Mouse (Mus musculus) heart, embryonic 14.5 days (tissue): ENCODE data around the gene Vmn1r202. TPM values are rescaled to one million over a fixed set of nuclear protein-coding genes. Genes with fewer than 3 reads are reported as not detected.
"Not testable (repeated sequence)": the region's sequence is repeated elsewhere in the genome, so short reads cannot be mapped to it uniquely, and the experiment has no call there.

Source experiments
- ATAC-seq: fragments of 200-750 bp; cut with Nextera tagmentation; 2 replicates; pipeline ENCODE4 v1.8.0; 2017; ENCODE audit warnings: low read depth, moderate TSS enrichment; ENCODE audit not compliant: insufficient number of reproducible peaks, insufficient read depth, low FRiP score
- H3K27ac ChIP-seq, 2 experiments: fragments of 200-500 bp in 1 of 2; fragments of 300-500 bp in 1 of 2; sonication (generic) in 1 of 2; replicated peaks in 1 of 2; 2 replicates each; pipeline ENCODE4 v1.5.1; 2012 to 2014; ENCODE audit warnings: low read depth in 2 of 2, low read length in 2 of 2, control low read depth in 1 of 2, mild to moderate bottlenecking in 1 of 2, mixed read lengths in 1 of 2; ENCODE audit not compliant: control insufficient read depth in 1 of 2, insufficient read depth in 1 of 2
- H3K27me3 ChIP-seq: fragments of 300-500 bp; sonication (generic); 2 replicates; pipeline ENCODE4 v1.6.1; 2014; ENCODE audit warnings: mild to moderate bottlenecking, low read length, control low read depth; ENCODE audit not compliant: control insufficient read depth, insufficient read depth
- H3K36me3 ChIP-seq: fragments of 300-500 bp; sonication (generic); 2 replicates; pipeline ENCODE4 v1.6.1; 2014; ENCODE audit warnings: mild to moderate bottlenecking, control low read depth, low read length, mixed read lengths; ENCODE audit not compliant: control insufficient read depth, insufficient read depth
- H3K4me1 ChIP-seq, 2 experiments: fragments of 200-500 bp in 1 of 2; fragments of 300-500 bp in 1 of 2; sonication (generic) in 1 of 2; 2 replicates each; pipeline ENCODE4 v1.6.1; 2012 to 2014; ENCODE audit warnings: low read length in 2 of 2, control low read depth in 1 of 2, mixed read lengths in 1 of 2; ENCODE audit not compliant: control insufficient read depth in 2 of 2, insufficient read depth in 2 of 2
- H3K4me2 ChIP-seq: fragments of 300-500 bp; sonication (generic); 2 replicates; pipeline ENCODE4 v1.6.1; 2014; ENCODE audit warnings: mild to moderate bottlenecking, low read length
- H3K4me3 ChIP-seq, 2 experiments: fragments of 200-500 bp in 1 of 2; fragments of 300-500 bp in 1 of 2; sonication (generic) in 1 of 2; 2 replicates each; pipeline ENCODE4 v1.5.1; 2012 to 2014; ENCODE audit warnings: low read length in 2 of 2, mild to moderate bottlenecking in 2 of 2, control low read depth in 1 of 2, low read depth in 1 of 2, moderate library complexity in 1 of 2; ENCODE audit not compliant: control insufficient read depth in 1 of 2, insufficient read depth in 1 of 2
- H3K9ac ChIP-seq: fragments of 300-500 bp; sonication (generic); 2 replicates; pipeline ENCODE4 v1.6.1; 2014; ENCODE audit warnings: mild to moderate bottlenecking, low read length
- H3K9me3 ChIP-seq: fragments of 300-500 bp; sonication (generic); 2 replicates; pipeline ENCODE4 v1.6.1; 2016; ENCODE audit warnings: low read length, control low read depth; ENCODE audit not compliant: control insufficient read depth
- WGBS: fragments of 180-500 bp; shearing (Covaris S2); extraction: QIAGEN DNeasy Blood & Tissue Kit; methylation state at CpG from one replicate; pipeline ENCODE4 v1.1.7; 2014; 5-methylcytosine and 5-hydroxymethylcytosine counted together
- polyA plus RNA-seq: library from polyadenylated mRNA; unstranded; fragments of >200 nt; fragmentation: Nextera tagmentation; extraction: Ambion mirVana; gene quantifications from 2 replicates; pipeline ENCODE4 v1.2.1, GENCODE M21; 2014

Gene Vmn1r202
- polyA plus RNA-seq: not detected in 2 replicates

GRCm38 (mm10) chr13:22505281-22505680 lies at the start of gene Vmn1r202:
Gene Vmn1r202, minus strand, starts transcription at chr13:22505381.
- H3K27me3 ChIP-seq: no peaks in the 10 kb centered on the region
- no peaks in the 10 kb centered on the region for H3K36me3 ChIP-seq
- H3K4me1 ChIP-seq: no peaks in the 10 kb centered on the region
- no peak within 1 kb of the TSS for H3K4me2 ChIP-seq
- no peak within 1 kb of the TSS for H3K9ac ChIP-seq
- no peak for ATAC-seq
- no peak within 1 kb of the TSS for H3K27ac ChIP-seq
- no peak within 1 kb of the TSS for H3K4me3 ChIP-seq
- H3K9me3 ChIP-seq: no peaks in the 10 kb centered on the region

DNA sequence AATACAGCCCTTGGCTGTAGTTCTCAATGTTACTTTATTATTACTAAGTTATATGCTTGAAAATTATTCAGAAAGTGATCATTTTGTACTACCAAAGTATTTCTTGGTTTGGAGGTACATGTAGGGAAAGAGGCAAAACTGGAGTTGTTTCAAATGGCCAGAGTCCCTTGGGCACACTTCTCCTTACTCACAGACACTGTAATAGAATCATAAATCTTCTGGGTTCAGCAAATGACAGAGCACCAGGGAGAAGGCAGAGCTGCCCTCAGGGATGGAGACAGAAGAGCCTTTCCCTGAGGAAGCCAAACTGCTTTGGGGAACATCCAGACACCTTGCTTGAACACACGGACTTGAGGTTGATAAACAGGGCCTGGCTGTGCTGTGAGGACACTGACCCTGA lies 47.7 kb upstream of the Vmn1r202 start, which contains the start of gene Vmn1r204:
Vmn1r204 (plus strand) TSS at position 301 of the 400 bp plus-strand sequence.
- not testable (repeated sequence) for H3K27ac ChIP-seq, H3K9ac ChIP-seq, H3K4me3 ChIP-seq, H3K27me3 ChIP-seq, ATAC-seq, H3K9me3 ChIP-seq, H3K4me1 ChIP-seq, H3K4me2 ChIP-seq, H3K36me3 ChIP-seq
- 50% methylated on average over 1 of the region's 1 CpGs for WGBS

DNA sequence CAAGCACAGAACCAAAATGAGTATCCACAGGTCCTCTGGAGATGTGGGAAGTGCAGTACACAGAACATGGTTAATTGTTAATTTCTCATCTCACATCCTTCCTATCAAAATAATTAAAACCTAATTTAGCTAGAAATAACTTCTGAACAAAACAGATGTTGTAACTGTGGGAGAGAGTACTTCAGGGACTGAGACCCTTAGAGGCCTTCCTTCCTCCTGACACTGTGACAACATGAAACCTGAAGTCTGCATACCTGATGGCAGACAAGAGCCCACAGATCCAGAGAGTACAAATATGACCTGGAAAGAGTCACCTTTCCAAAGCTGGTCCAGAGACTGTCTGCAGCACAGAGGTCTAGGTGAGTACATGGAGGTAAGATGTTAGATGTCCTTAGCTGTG lies 12.6 kb upstream of the Vmn1r202 start, which contains the start of gene Vmn1r203:
Vmn1r203 (plus strand) TSS at position 301 of the 400 bp plus-strand sequence.
- H3K4me1 ChIP-seq: no peaks in the 10 kb centered on the region
- H3K4me3 ChIP-seq: no peak within 1 kb of the TSS
- no peak within 1 kb of the TSS for H3K9ac ChIP-seq
- ATAC-seq: no peak
- no peak within 1 kb of the TSS for H3K27ac ChIP-seq
- no peak within 1 kb of the TSS for H3K4me2 ChIP-seq
- no peaks in the 10 kb centered on the region for H3K9me3 ChIP-seq
- no peaks in the 10 kb centered on the region for H3K27me3 ChIP-seq
- H3K36me3 ChIP-seq: no peaks in the 10 kb centered on the region

GRCm38 (mm10) chr13:22502431-22502830 lies 2.8 kb downstream of the Vmn1r202 start:
- Histone ChIP-seq H3K4me3 (no peak overlapping the region), H3K4me1 (no peaks in the 10 kb centered on the region), H3K4me2 (no peak overlapping the region), H3K27me3 (no peaks in the 10 kb centered on the region), H3K9ac (no peak overlapping the region), H3K9me3 (no peaks in the 10 kb centered on the region), H3K36me3 (no peaks in the 10 kb centered on the region), H3K27ac (no peak overlapping the region)
- WGBS: 70% methylated on average over 3 of the region's 3 CpGs
- no peak for ATAC-seq

GRCm38 (mm10) chr13:22471623-22472022 lies 33.6 kb downstream of the Vmn1r202 start, which contains the start of gene Vmn1r201:
Gene Vmn1r201, plus strand, starts transcription at chr13:22471923.
- H3K4me3 ChIP-seq: no peak within 1 kb of the TSS
- ATAC-seq: no peak

GRCm38 (mm10) chr13:22455145-22455544 lies 50.0 kb downstream of the Vmn1r202 start:
- Histone ChIP-seq H3K4me3 (no peak overlapping the region), H3K36me3 (no peaks in the 10 kb centered on the region), H3K4me2 (no peak overlapping the region), H3K4me1 (no peaks in the 10 kb centered on the region), H3K27me3 (no peaks in the 10 kb centered on the region), H3K9me3 (no peaks in the 10 kb centered on the region), H3K9ac (no peak overlapping the region), H3K27ac (no peak overlapping the region)
- no peak for ATAC-seq

More at GRCm38 (mm10) chr13:22471623-22472022, 33.6 kb downstream of the Vmn1r202 start, which contains the start of gene Vmn1r201:
- no peak within 1 kb of the TSS for H3K4me2 ChIP-seq
- H3K27ac ChIP-seq: no peak within 1 kb of the TSS
- H3K36me3 ChIP-seq: no peaks in the 10 kb centered on the region
- H3K27me3 ChIP-seq: no peaks in the 10 kb centered on the region
- H3K4me1 ChIP-seq: no peaks in the 10 kb centered on the region
- WGBS: 55% methylated on average over 1 of the region's 1 CpGs
- H3K9me3 ChIP-seq: no peaks in the 10 kb centered on the region
- no peak within 1 kb of the TSS for H3K9ac ChIP-seq

Other genes starting within 250 kb of the Vmn1r202 start
- not detected in 2 replicates for gene Vmn1r195, start 234.9 kb downstream of the Vmn1r202 start, polyA plus RNA-seq
- not detected in 2 replicates for gene Vmn1r196, start 215.5 kb downstream of the Vmn1r202 start, polyA plus RNA-seq
- not detected in 2 replicates for gene Vmn1r197, start 180.8 kb downstream of the Vmn1r202 start, polyA plus RNA-seq
- gene Vmn1r198, start 155.0 kb downstream of the Vmn1r202 start, polyA plus RNA-seq: not detected in 2 replicates
- gene Vmn1r199, start 125.6 kb downstream of the Vmn1r202 start, polyA plus RNA-seq: not detected in 2 replicates
- gene Vmn1r200, start 115.0 kb downstream of the Vmn1r202 start, polyA plus RNA-seq: not detected in 2 replicates
- not detected in 2 replicates for gene Vmn1r201, start 33.5 kb downstream of the Vmn1r202 start, polyA plus RNA-seq
- gene Vmn1r203, start 12.7 kb upstream of the Vmn1r202 start, polyA plus RNA-seq: not detected in 2 replicates
- not detected in 2 replicates for gene Vmn1r204, start 47.8 kb upstream of the Vmn1r202 start, polyA plus RNA-seq
- not detected in 2 replicates for gene Vmn1r205, start 87.6 kb upstream of the Vmn1r202 start, polyA plus RNA-seq
- gene Vmn1r206, start 118.9 kb upstream of the Vmn1r202 start, polyA plus RNA-seq: not detected in 2 replicates
- gene Vmn1r207-ps, start 224.2 kb upstream of the Vmn1r202 start, polyA plus RNA-seq: not detected in 2 replicates